Mouse (Mus musculus): Measurements from ENCODE around the gene Psd. TPM values are rescaled to one million over a fixed set of nuclear protein-coding genes. Genes with fewer than 3 reads are reported as not detected.
A peak's percentile ranks its signal among the peaks of the same experiment; 100 is the strongest.

The Psd gene
- total RNA-seq, 2 experiments from 2014 or later, result 614 to 671 TPM

DNA sequence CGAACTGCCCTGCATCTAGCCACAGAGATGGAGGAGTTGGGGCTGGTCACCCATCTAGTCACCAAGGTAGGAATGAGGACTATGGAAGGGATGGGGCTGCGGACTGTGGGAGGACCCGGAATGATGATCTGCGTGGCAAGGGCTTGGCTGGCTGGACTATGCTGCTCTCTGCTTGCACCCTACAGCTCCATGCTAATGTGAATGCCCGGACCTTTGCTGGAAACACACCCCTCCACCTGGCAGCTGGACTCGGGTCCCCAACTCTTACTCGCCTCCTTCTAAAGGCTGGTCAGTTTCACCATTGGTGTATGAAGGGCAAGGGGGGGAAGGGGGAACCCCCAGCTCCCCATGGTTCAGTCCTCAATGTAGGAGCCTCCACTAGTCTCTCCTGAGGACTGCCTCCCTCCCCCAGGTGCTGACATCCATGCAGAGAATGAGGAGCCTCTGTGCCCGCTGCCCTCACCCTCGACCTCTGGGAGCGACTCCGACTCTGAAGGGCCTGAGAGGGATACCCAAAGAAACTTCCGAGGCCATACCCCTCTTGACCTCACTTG is 16.6 kb downstream of the Psd start:
- intact Hi-C loops (cut with DNase I), result no loop called here
- peak in 1 of 2 experiments; percentile 4 for DNase-seq (ENCODE audit: low spot score in 2 of 2)

DNA sequence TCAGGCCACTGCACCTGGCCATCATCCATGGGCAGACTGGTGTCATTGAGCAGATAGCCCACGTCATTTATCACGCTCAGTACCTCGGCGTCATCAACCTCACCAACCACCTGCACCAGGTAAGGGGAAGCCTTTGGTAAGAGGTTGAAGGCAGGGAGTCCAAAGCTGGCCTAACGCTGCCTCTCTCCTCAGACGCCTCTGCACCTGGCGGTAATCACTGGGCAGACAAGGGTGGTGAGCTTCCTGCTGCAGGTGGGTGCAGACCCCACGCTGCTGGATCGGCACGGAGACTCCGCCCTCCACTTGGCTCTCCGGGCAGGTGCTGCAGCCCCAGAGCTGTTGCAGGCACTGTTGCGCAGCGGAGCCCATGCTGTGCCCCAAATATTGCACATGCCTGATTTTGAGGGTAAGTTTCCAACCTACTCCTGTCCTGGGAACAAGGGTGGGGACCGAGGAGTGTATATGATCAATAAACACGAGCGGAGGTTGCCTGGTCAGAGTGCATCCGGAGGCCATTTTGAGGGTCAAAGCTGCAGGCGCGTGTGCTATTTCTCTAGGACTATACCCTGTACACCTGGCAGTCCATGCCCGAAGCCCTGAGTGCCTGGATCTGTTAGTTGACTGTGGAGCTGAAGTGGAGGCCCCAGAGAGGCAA is 17.2 kb downstream of the Psd start:
- intact Hi-C loops (cut with DNase I), result loop anchor here (2.0 kb wide), 2 partner anchors 21 to 175 kb away; no protein-coding TSS in a partner anchor
- DNase-seq (ENCODE audit: low spot score in 2 of 2), result peak; percentile 11 to 22

DNA sequence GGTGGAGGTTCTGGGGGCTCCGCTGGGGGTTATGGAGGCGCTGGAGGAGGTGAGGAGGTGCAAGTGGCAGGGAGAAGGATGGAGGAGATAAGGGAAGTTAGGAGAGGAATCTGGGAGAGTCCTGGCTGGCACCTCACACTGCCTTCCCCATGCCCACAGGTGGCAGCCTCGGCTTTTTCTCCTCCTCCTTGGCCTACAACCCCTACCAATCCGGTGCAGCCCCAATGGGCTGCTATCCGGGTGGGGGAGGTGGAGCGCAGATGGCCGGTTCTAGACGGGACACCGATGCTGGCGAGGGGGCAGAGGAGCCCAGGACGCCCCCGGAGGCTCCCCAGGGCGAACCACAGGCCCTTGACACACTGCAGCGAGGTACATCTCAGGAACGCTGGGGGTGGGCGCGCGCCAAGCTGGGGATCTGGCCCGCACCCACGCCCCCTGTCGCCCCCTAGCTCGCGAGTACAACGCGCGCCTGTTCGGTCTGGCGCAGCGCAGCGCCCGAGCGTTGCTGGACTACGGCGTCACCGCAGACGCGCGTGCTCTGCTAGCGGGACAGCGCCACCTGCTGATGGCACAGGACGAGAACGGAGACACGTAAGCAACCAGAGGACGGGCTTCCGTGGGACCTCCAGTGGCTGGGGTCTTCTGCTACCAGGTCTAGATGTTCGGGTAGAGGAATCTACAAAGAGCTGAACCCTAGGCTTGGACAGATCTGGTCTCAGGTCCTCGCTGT is 18.1 kb downstream of the Psd start:
- intact Hi-C loops (cut with DNase I), result loop anchor here (2.0 kb wide), 2 partner anchors 22 to 174 kb away; no protein-coding TSS in a partner anchor
- DNase-seq (ENCODE audit: low spot score in 2 of 2), result peak; percentile 84 to 85

DNA sequence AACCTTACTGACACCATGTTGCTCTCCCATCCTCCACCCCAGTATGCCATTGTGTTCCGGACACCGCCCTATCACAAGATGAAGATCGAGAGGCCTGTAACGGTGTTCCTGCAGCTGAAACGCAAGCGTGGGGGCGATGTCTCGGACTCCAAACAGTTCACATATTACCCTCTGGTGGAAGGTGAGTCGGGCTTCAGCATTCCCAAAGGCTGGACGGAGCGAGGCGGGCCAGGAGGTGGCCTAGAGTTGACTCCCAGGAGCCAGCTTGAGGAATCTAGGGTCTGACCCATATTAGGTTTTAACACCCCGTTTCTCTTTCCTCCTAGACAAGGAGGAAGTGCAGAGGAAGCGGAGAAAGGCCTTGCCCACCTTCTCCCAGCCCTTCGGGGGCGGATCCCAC is 18.7 kb downstream of the Psd start:
- DNase-seq (ENCODE audit: low spot score in 2 of 2), result no peak

DNA sequence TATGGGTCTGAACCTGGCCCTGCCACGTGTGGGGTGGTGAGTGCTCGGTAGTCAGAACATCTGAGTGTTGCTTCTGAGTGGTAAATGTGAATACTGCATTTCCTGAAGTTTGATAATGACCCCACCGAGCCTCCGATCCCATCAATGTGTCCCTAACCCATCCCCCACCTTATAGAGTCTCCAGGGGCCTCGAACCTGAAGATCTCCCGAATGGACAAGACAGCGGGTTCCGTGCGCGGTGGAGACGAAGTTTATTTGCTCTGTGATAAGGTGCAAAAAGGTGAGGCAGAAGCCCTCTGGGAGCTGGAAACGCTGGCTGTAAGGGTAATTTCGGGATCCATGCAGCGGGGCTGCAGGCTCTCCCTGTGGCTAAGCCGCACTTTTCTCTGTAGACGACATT is 19.2 kb downstream of the Psd start:
- DNase-seq (ENCODE audit: low spot score in 2 of 2), result peak in 1 of 2 experiments; percentile 3
- intact Hi-C loops (cut with DNase I), result loop anchor here (2.0 kb wide), 2 partner anchors 23 to 173 kb away; no protein-coding TSS in a partner anchor

More for the DNA sequence above, 18.7 kb downstream of the Psd start:
- intact Hi-C loops (cut with DNase I), result loop anchor here (2.0 kb wide), 2 partner anchors 22 to 174 kb away; no protein-coding TSS in a partner anchor

DNA sequence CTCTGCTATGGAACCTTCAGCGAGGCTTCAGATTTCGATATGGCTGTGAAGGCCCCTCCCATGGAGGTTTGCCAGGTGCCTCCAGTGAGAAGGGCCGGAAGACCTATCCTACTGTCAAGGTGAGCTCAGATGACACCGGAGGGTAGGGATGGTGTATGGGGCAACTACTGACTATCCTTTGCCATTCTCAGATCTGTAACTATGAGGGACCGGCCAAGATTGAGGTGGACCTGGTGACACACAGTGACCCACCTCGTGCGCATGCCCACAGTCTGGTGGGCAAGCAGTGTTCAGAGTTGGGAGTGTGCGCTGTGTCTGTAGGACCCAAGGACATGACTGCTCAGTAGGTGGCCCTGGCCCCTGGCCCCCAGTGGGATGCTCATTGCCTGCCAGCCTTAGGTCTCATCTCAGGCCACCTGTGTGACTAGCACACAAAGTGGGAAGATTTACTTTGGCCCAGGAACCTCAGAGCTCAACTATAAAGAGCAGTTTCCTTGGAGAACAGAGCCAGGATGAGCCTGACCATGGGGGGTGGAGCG is 20.1 kb downstream of the Psd start:
- peak in 1 of 2 experiments; percentile 3 for DNase-seq (ENCODE audit: low spot score in 2 of 2)
- intact Hi-C loops (cut with DNase I), result no loop called here

DNA sequence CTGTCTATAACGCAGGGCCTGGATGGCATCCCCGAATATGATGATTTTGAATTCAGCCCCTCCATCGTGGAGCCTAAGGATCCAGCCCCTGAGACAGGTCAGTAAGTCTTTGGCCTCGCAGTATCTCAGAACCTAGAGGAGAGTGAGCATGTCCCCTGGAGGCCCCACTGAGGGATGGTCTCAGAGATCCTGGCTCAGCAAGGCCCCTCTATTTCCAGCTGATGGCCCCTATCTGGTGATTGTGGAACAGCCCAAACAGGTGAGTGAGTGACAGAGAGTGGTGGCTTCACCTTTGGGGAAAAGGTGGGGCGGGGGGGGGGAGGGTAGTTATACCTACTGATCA is 20.7 kb downstream of the Psd start:
- no peak for DNase-seq (ENCODE audit: low spot score in 2 of 2)
- intact Hi-C loops (cut with DNase I), result no loop called here

DNA sequence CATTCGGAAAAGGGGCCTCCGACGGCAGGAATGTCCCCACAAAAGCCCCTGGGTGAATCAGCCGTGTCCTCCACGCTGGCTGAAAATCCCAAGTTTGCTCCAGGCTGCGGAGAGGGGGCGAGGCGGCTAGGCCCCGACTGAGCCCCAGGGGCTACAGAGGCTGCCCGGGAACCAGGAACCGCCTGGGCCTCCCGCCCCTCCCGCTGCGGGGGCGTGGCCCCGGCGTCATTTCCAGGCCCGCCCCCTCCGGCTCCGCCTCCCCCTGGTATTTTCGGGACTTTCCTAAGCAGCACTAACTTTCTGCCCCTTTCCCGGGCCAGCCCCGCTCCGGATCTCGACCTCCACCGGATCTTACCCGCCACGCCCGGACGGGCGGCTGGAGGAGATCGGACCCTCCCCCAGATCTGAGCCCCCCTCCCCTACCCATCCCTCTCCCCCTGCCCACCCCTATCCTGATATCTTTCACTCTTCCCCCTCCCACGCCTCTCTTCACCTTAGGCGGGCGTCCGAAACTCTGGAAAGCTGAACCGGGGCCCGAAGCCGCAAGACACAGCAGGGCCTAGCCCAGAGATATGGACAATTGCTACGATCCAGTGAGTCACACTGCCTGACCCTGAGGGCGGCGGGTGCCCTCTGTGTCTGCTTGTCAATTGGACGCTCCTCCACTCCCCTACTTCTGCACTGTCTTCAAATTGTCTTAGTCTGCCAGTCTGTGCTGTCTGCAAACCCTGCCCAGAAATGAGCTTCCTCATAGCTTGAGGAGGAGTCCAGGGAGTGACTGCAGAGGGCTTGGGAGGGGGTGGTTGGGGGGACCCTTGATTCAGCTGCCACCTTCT is 21.3 kb downstream of the Psd start:
- DNase-seq (ENCODE audit: low spot score in 2 of 2), result peak in 1 of 2 experiments; percentile 55
- intact Hi-C loops (cut with DNase I), result no loop called here

DNA sequence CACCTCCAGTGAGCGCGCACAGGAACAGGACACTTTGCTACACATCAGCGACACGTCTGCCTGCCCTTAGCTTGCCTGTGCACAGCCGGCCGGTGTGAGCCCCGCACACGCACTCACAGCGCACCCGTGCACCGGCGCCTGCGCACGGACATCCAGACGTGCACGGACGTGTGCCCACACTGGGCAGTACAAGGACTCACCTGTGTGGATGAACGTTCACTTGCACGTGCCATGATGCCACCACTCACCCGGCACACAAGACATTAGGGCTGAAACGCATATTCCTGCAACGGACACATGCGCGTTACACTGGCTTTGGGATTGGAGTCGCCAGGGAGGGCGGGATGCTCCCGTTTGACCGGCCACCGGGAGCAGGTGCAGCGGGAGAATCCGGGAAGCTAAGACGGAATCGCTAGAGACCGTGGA is 22.0 kb downstream of the Psd start:
- no peak for DNase-seq (ENCODE audit: low spot score in 2 of 2)

DNA sequence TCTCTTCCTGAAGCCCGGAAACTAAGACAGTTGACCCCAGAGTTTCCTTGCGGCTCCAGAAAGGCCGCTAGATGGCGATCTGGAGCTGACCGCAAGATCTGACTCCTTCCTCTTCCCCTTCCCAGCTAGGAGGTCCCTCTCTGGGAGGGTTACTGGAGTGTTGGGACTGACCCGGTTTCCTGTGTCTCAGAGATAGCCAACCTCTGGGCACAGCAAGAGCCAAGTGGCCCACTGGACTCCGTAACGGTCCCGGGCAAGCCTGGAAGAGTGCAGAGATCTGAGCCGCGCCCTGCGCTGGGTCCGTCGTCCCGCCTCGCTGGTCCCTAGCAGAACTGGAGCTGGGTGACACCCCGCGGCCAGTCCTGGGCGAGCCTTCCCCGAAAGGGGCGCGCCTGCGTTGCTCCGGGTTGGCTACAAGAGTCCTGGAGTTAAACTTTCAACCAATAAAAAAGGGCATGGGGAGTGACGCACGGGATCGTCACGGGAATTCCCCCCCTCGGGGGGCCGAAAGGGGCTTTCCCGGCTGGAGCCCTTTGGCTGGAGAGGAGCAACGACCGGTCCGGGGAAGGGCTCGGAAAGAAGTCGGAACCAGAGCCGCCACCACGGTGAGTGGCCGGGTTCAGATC is 22.6 kb downstream of the Psd start, which contains the start of gene Nfkb2:
Gene Nfkb2 (plus strand): TSS at position 105 of the 626 bp plus-strand sequence.
- peak; percentile 75 to 82 for DNase-seq (ENCODE audit: low spot score in 2 of 2)
- intact Hi-C loops (cut with DNase I), result no loop called here

More for the DNA sequence above, 22.0 kb downstream of the Psd start:
- intact Hi-C loops (cut with DNase I), result no loop called here

DNA sequence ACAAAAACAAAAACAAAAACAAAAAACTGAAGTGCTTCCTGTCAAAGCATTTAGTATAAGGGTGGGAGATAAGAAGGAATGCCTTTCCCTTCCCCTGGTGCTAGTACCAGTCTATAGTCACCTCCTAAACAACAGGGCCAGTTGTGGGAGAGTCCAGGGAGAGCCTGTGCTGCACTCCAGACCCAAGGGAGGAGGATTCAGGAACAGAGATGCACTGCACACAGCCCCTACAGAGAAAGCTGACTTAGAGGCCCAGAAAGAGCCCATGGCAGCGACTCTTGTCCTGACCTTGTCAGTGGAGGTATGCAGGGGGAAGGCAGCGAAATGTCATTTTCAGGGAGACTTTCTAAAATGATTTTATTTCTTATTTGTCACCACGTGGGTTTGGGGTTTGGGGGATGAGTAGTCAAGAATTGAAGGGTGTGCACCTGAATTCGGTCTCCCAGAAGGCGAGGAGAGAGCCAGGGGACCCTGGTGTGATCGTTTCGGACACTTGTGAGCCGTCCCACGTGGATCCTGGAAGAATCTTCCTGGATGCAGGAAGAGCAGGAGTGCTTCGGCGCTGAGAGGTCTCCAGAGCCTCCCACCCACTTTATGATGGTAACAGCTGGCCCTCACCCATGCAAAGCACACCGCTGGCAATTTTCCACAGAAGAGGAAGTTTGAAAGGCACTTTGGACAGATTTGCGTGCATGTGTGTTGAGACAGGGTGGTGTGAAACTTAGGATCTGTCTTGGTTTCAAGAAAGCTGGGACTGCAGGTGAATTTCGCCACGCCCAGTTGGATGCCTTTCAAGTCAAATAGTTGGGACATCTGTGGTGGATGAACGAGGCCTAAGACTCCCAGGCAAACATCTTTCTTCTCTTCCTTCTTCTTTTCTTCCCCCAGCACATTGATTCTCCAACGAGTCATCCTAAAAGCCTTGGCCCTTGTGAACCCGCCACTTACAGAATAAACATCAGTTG is 23.4 kb downstream of the Psd start:
- intact Hi-C loops (cut with DNase I), result no loop called here
- DNase-seq (ENCODE audit: low spot score in 2 of 2), result no peak

DNA sequence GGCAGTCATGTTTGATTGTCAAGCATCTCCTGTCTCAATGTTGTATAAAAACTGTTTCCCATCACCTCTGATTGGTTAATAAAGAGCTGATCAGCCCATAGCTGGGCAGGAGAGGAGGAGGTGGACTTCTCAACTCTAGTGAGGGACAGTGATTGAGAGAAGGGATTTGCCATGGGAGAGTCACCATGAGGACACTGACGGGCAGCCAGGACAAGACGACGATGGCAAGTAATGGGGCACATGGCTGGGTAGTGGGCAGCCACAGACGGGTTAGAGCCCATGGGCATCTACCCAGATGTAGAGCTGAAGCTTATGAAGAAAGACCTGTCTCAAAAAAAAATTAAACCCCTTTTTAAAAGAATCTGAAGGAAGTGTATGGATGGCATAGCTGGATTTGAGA is 24.4 kb downstream of the Psd start:
- intact Hi-C loops (cut with DNase I), result no loop called here
- no peak for DNase-seq (ENCODE audit: low spot score in 2 of 2)

DNA sequence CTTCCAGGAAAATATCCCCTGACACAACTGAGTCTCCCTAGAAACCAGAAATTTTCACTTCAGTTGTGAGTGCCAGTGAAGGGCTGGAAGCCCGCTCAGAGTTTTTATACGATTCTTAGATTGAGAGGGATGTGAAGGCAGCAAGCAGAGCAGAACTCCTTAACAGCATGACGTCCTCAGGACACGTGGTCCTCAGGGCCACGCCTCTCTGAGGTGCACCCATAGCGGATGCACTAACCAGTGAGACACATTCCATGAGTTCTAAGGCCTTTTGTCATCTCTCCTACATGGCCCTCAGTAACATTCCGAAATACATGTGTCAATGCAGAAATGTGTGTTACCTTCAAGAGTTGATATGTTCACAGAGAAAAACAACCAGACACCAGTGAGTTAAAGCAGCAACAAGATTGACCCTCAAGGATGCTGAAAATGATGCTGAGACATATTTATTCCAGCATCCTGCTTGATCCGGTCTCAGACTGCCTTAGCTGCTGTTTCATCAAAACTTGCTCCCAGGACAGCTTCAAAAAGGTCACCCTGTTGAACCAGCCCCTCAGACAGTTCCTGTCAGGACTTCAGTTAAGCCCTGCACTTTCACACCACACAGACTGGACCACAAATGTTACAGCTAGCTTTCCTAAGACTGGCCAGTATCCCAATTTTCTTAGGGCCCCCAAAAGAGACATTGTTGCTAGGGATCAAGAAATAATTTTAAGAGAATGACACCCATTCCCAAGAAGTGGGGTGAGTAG is 26.5 kb downstream of the Psd start:
- DNase-seq (ENCODE audit: low spot score in 2 of 2), result no peak
- intact Hi-C loops (cut with DNase I), result no loop called here

DNA sequence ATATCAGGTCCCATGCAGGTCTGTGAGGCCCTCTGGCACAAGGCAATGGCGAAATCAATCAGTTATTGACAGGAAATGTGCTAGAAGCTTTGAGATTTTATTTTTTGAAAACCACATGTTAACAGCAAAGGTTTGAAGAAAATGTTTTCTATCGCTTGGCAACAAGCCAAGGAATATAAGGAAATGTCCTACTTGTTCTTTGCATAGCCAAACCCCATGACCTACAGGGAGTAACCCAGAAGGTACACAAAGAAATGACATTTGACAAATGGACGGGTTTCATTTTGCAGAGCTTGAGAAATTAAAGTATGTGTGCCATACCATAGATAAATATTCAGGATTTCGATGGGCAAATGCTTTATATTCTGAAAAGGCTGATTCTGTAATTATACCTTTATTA is 30.0 kb downstream of the Psd start:
- intact Hi-C loops (cut with DNase I), result no loop called here
- DNase-seq (ENCODE audit: low spot score in 2 of 2), result no peak

DNA sequence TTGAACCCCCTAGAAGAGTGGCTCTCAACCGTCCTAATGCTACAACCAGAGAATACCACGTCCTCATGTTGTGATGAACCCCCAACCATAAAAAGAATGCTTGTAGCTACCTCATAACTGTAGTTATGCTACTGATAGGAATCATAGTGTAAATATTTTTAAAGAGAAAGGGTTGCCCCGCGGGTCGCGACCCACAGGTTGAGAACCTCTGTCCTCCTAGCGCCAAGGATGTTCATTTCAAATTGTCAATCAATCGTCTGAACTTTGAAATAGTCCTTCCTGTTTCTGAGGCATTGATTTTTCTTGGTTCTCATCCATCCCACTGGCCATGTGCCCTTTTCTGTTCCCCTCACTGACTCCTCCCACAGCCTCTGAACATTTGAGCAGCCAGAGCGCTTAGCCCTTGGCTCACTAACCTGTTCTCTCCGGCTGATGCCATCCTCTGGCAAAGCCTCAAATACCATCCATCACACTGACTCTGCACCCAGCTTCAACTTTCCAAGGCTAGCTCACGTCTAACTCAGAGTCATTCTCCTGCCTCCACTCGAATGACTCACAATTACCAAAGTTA is 36.3 kb downstream of the Psd start:
- intact Hi-C loops (cut with DNase I), result no loop called here
- DNase-seq (ENCODE audit: low spot score in 2 of 2), result no peak

DNA sequence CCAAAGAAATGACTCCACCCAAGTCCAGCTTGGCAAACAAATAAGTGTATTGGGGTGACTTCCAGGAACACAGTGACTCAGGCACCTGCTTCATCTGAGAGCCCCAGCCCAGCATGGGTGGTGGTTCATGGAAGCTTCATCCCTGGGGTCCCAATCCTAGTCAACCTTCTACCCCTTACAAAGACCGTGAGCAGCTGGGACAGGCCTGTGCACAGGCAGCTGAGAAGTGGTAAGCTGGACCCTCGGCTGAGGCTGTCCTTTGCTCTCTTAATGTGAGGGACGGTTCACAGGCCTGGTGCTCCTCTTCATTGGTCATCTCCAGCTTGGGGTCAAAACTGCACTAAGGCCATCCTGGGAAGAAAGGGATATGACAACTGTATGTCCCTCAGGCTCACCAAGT is 39.4 kb downstream of the Psd start:
- DNase-seq (ENCODE audit: low spot score in 2 of 2), result no peak
- intact Hi-C loops (cut with DNase I), result no loop called here

DNA sequence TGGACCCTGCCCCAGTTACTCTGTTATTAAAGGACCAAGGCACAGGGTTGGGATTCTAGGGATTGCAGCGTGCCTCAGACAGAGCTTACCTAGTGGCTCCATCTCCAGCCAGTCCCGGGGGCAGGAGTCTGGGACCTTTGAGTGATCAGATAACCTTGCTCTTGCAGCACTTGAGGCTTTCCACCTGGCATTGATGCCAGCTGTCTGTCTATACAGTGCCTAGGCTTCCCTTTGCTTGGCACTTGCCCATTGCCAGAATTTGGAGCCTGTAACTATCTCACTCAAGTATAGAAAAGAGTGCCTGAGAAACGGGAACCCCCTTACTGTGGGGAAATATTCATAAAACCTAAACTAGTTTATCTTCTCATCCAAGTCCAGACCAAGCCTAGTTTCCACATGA is 40.0 kb downstream of the Psd start:
- intact Hi-C loops (cut with DNase I), result no loop called here
- no peak for DNase-seq (ENCODE audit: low spot score in 2 of 2)

Data from left cerebral cortex, postnatal 36 days (tissue).